ENCODE assay signal across 8 mouse cellular contexts in the genomic region with DNA sequence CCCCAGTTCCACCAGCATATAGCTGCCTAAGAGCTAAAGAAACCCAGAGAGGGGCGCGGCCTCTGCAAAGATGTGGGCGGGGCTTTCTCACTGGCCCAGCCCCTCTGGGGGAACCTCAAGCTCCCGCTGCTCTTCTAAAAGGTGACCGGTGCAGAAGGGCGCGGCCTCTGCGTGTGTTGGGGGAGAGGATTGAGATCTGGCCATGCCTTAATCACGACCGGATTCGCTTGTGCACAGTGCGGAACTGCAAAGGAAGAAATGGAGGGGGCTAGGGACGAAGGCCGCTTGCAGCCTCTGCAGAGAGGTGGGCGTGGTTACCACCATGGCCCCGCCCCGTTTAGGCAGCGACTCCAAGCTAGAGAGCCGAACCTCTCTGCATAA. TPM values are rescaled to one million over a fixed set of nuclear protein-coding genes. Genes with fewer than 3 reads are reported as not detected.
DNase-seq lines count a peak whose midpoint lies in the region; ATAC-seq and TF ChIP-seq lines count a peak whose summit lies in the region.

No protein-coding gene starts in this region.

- H3K4me2 ChIP-seq in hindbrain, postnatal 0 days (ENCODE audit: low read depth, low read length): peak overlapping the region; percentile 82

- TF ChIP-seq CTCF in gastrocnemius, adult 2 months (IDR thresholded peaks at IDR 0.05): no peak
- no peak for TF ChIP-seq CTCF in hindbrain, postnatal 0 days (IDR thresholded peaks at IDR 0.05; ENCODE audit: low read depth)
- TF ChIP-seq CTCF in left cerebral cortex, adult 2 months (IDR thresholded peaks at IDR 0.05): no peak

- H3K27me3 ChIP-seq in hindbrain, postnatal 0 days (ENCODE audit: insufficient read depth, low read length): no peaks in the 10 kb centered on the region

- WGBS in hindbrain, postnatal 0 days: under 1% methylated on average over 19 of the region's 19 CpGs

- H3K27ac ChIP-seq in gastrocnemius, adult 2 months: peak overlapping the region; percentile 92
- H3K27ac ChIP-seq in hindbrain, postnatal 0 days: peak overlapping the region; percentile 89
- H3K27ac ChIP-seq in left cerebral cortex, adult 2 months: peak overlapping the region; percentile 87

- DNase-seq in WW6 (ENCODE audit: low read depth, low spot score): peak; percentile 94
- peak; percentile 88 to 94 for DNase-seq in cerebellum, postnatal 4 days (ENCODE audit: low spot score in 2 of 2)
- DNase-seq in gastrocnemius, adult 2 months: peak; percentile 98
- peak; percentile 97 for DNase-seq in hindbrain, postnatal 0 days (ENCODE audit: low spot score)
- peak; percentile 91 to 92 for DNase-seq in left cerebral cortex, adult 2 months (ENCODE audit: extremely low spot score in 1 of 2, low spot score in 2 of 2)
- DNase-seq in right cerebral cortex, adult 2 months (ENCODE audit: low spot score in 2 of 2): peak; percentile 94 to 96
- DNase-seq in urinary bladder, postnatal 14 days (ENCODE audit: low spot score): peak; percentile 98

- H3K4me3 ChIP-seq in gastrocnemius, adult 2 months: peak overlapping the region; percentile 92
- peak overlapping the region; percentile 80 for H3K4me3 ChIP-seq in hindbrain, postnatal 0 days (ENCODE audit: low read length)
- H3K4me3 ChIP-seq in left cerebral cortex, adult 2 months: peak overlapping the region; percentile 96

- no peaks in the 10 kb centered on the region for H3K36me3 ChIP-seq in hindbrain, postnatal 0 days (ENCODE audit: insufficient read depth, low read length)

- ATAC-seq in hindbrain, postnatal 0 days: peak; percentile 97
- peak; percentile 92 for ATAC-seq in megakaryocyte, adult 5-6 weeks (ENCODE audit: poor library complexity, severe bottlenecking)

- H3K9me3 ChIP-seq in hindbrain, postnatal 0 days (ENCODE audit: low read length): no peaks in the 10 kb centered on the region

- intact Hi-C loops in gastrocnemius, adult 2 months (cut with DNase I): no loop called here
- intact Hi-C loops in left cerebral cortex, adult 2 months (cut with DNase I): no loop called here

- H3K9ac ChIP-seq in hindbrain, postnatal 0 days (replicated peaks; ENCODE audit: low read length): peak overlapping the region; percentile 93

- H3K4me1 ChIP-seq in hindbrain, postnatal 0 days (ENCODE audit: insufficient read depth, low read length): peaks cover 25% of the 10 kb centered on the region

RNA-seq across cellular contexts. Expression of gene Rab11fip5, which starts 0.3 kb away (rescaled TPM):
- 10 to 100 TPM; 24.2 to 28.2 TPM for total RNA-seq in gastrocnemius, adult 2 months (2021)
- 62.6 and 66.5 TPM in 2 replicates for total RNA-seq in hindbrain, postnatal 0 days (2014; rRNA removed)
- polyA plus RNA-seq in hindbrain, postnatal 0 days (2015; fragmentation: Nextera tagmentation; extraction: Ambion mirVana): 23.4 and 26.7 TPM in 2 replicates
- total RNA-seq in left cerebral cortex, adult 2 months (2021): 10 to 100 TPM; 74.5 to 78.6 TPM
- total RNA-seq in megakaryocyte, adult 5-6 weeks (2015): 5.2 and 6.9 TPM in 2 replicates
- total RNA-seq in megakaryocyte, adult 5-6 weeks (2017): 5.8 and 6.3 TPM in 2 replicates

RNA-seq across cellular contexts. Expression of gene Sfxn5, which starts 41.5 kb away (rescaled TPM):
- 1 to 10 TPM; 5.9 to 7.3 TPM for total RNA-seq in gastrocnemius, adult 2 months (2021)
- total RNA-seq in hindbrain, postnatal 0 days (2014; rRNA removed): 144 and 151 TPM in 2 replicates
- polyA plus RNA-seq in hindbrain, postnatal 0 days (2015; fragmentation: Nextera tagmentation; extraction: Ambion mirVana): 108 and 115 TPM in 2 replicates
- total RNA-seq in left cerebral cortex, adult 2 months (2021): 100 to 1,000 TPM; 161 to 173 TPM
- 6.5 and 8.4 TPM in 2 replicates for total RNA-seq in megakaryocyte, adult 5-6 weeks (2015)
- 8.4 and 13.4 TPM in 2 replicates for total RNA-seq in megakaryocyte, adult 5-6 weeks (2017)

RNA-seq across cellular contexts. Expression of gene Noto, which starts 49.0 kb away (rescaled TPM):
- total RNA-seq in gastrocnemius, adult 2 months (2021): not detected
- total RNA-seq in hindbrain, postnatal 0 days (2014; rRNA removed): not detected in 2 replicates
- not detected in 2 replicates for polyA plus RNA-seq in hindbrain, postnatal 0 days (2015; fragmentation: Nextera tagmentation; extraction: Ambion mirVana)
- not detected for total RNA-seq in left cerebral cortex, adult 2 months (2021)
- total RNA-seq in megakaryocyte, adult 5-6 weeks (2015): not detected in 2 replicates
- not detected in 2 replicates for total RNA-seq in megakaryocyte, adult 5-6 weeks (2017)

RNA-seq across cellular contexts. Expression of gene Smyd5, which starts 57.1 kb away (rescaled TPM):
- 1 to 10 TPM; 8.6 TPM for total RNA-seq in gastrocnemius, adult 2 months (2021)
- 68.0 and 69.1 TPM in 2 replicates for total RNA-seq in hindbrain, postnatal 0 days (2014; rRNA removed)
- 57.2 and 59.7 TPM in 2 replicates for polyA plus RNA-seq in hindbrain, postnatal 0 days (2015; fragmentation: Nextera tagmentation; extraction: Ambion mirVana)
- total RNA-seq in left cerebral cortex, adult 2 months (2021): 10 to 100 TPM; 48.8 to 52.7 TPM
- total RNA-seq in megakaryocyte, adult 5-6 weeks (2015): 7.2 and 8.3 TPM in 2 replicates
- 10.0 and 11.2 TPM in 2 replicates for total RNA-seq in megakaryocyte, adult 5-6 weeks (2017)

Comparison
In these comparisons a context has a peak if more than half of its experiments do, and no peak if none do; other contexts are left out.
1. Peak in every context shown above with its lines: DNase-seq, ATAC-seq, H3K4me3 ChIP-seq and H3K27ac ChIP-seq.
2. RNA of gene Sfxn5, which starts 41.5 kb away (total RNA-seq): 161 to 173 TPM in left cerebral cortex, adult 2 months and 144 to 151 TPM in hindbrain, postnatal 0 days; 6.5 to 13.4 TPM in megakaryocyte, adult 5-6 weeks and 5.9 to 7.3 TPM in gastrocnemius, adult 2 months; every median in the first group is over 10 times any median in the second.